Mouse (Mus musculus): ENCODE measurements around the gene Gm6614. TPM values are rescaled to one million over a fixed set of nuclear protein-coding genes. Genes with fewer than 3 reads are reported as not detected.
A peak's percentile ranks its signal among the peaks of the same experiment; 100 is the strongest.
"Not testable (repeated sequence)": the region's sequence is repeated elsewhere in the genome, so short reads cannot be mapped to it uniquely, and the experiment has no call there.

Gene Gm6614
- not detected in 2 replicates for polyA plus RNA-seq (2015; fragmentation: Nextera tagmentation; extraction: Ambion mirVana)

- Histone ChIP-seq H3K9me3 (no peaks in the 10 kb centered on the region), H3K9ac (no peak within 1 kb of the TSS), H3K36me3 (no peaks in the 10 kb centered on the region), H3K27me3 (replicated peaks) (no peaks in the 10 kb centered on the region), H3K4me3 (replicated peaks) (no peak within 1 kb of the TSS), H3K4me1 (replicated peaks) (no peaks in the 10 kb centered on the region), H3K27ac (no peak within 1 kb of the TSS), H3K4me2 (replicated peaks) (no peak within 1 kb of the TSS)
- 84% methylated on average over 4 of the region's 4 CpGs for WGBS
- no peak for ATAC-seq
These were observed at the start of gene Gm6614 for GRCm38 (mm10) chr6:142011364-142011955. Gene Gm6614, minus strand, starts transcription at chr6:142011414.

GRCm38 (mm10) chr6:142058281-142058680, 47.1 kb upstream of the Gm6614 start:
- H3K4me2 ChIP-seq (replicated peaks); H3K27ac ChIP-seq; H3K36me3 ChIP-seq; H3K4me3 ChIP-seq (replicated peaks); H3K9me3 ChIP-seq; ATAC-seq; H3K9ac ChIP-seq; H3K27me3 ChIP-seq (replicated peaks); H3K4me1 ChIP-seq (replicated peaks): not testable (repeated sequence)
- 85% methylated on average over 3 of the region's 3 CpGs for WGBS

GRCm38 (mm10) chr6:142047689-142048088, 36.5 kb upstream of the Gm6614 start:
- Histone ChIP-seq H3K4me1 (replicated peaks) (no peaks in the 10 kb centered on the region), H3K4me3 (replicated peaks) (no peak overlapping the region), H3K4me2 (replicated peaks) (no peak overlapping the region), H3K27ac (no peak overlapping the region), H3K9me3 (no peaks in the 10 kb centered on the region), H3K36me3 (no peaks in the 10 kb centered on the region), H3K27me3 (replicated peaks) (no peaks in the 10 kb centered on the region), H3K9ac (no peak overlapping the region)
- ATAC-seq = no peak
- WGBS = 80% methylated on average over 1 of the region's 1 CpGs

- no peaks in the 10 kb centered on the region for H3K4me1 ChIP-seq (replicated peaks)
- no peaks in the 10 kb centered on the region for H3K27me3 ChIP-seq (replicated peaks)
- H3K9ac ChIP-seq = no peak overlapping the region
- no peak overlapping the region for H3K27ac ChIP-seq
- no peak for ATAC-seq
- H3K36me3 ChIP-seq = no peaks in the 10 kb centered on the region
- WGBS = 94% methylated on average over 2 of the region's 2 CpGs
- no peak overlapping the region for H3K4me2 ChIP-seq (replicated peaks)
- H3K9me3 ChIP-seq = no peaks in the 10 kb centered on the region
- no peak overlapping the region for H3K4me3 ChIP-seq (replicated peaks)
These were observed 34.5 kb upstream of the Gm6614 start for GRCm38 (mm10) chr6:142045746-142046145.

- no peaks in the 10 kb centered on the region for H3K36me3 ChIP-seq
- H3K27me3 ChIP-seq (replicated peaks) = no peaks in the 10 kb centered on the region
- H3K4me3 ChIP-seq (replicated peaks) = no peak overlapping the region
- no peak overlapping the region for H3K27ac ChIP-seq
- H3K4me1 ChIP-seq (replicated peaks) = no peaks in the 10 kb centered on the region
- H3K9me3 ChIP-seq = no peaks in the 10 kb centered on the region
- WGBS = 81% methylated on average over 3 of the region's 3 CpGs
- ATAC-seq = no peak
- H3K4me2 ChIP-seq (replicated peaks) = no peak overlapping the region
- H3K9ac ChIP-seq = no peak overlapping the region
These were observed 30.7 kb upstream of the Gm6614 start for GRCm38 (mm10) chr6:142041896-142042295.

GRCm38 (mm10) chr6:142040306-142041175, 29.3 kb upstream of the Gm6614 start:
- Histone ChIP-seq H3K27ac (no peak overlapping the region), H3K27me3 (replicated peaks) (no peaks in the 10 kb centered on the region), H3K4me3 (replicated peaks) (no peak overlapping the region), H3K4me1 (replicated peaks) (no peaks in the 10 kb centered on the region), H3K9ac (no peak overlapping the region), H3K36me3 (no peaks in the 10 kb centered on the region), H3K9me3 (no peaks in the 10 kb centered on the region), H3K4me2 (replicated peaks) (no peak overlapping the region)
- WGBS = 41% methylated on average over 16 of the region's 16 CpGs
- peak; percentile 47; the same call in 1 of the 2 replicates for ATAC-seq

GRCm38 (mm10) chr6:142035771-142036170, 24.6 kb upstream of the Gm6614 start:
- no peaks in the 10 kb centered on the region for H3K27me3 ChIP-seq (replicated peaks)
- H3K4me1 ChIP-seq (replicated peaks) = no peaks in the 10 kb centered on the region
- H3K4me3 ChIP-seq (replicated peaks) = no peak overlapping the region
- H3K36me3 ChIP-seq = no peaks in the 10 kb centered on the region
- H3K9me3 ChIP-seq = no peaks in the 10 kb centered on the region
- WGBS = 77% methylated on average over 2 of the region's 2 CpGs
- no peak overlapping the region for H3K27ac ChIP-seq
- ATAC-seq = no peak
- H3K9ac ChIP-seq = no peak overlapping the region
- H3K4me2 ChIP-seq (replicated peaks) = no peak overlapping the region

- ATAC-seq = no peak
- WGBS = 72% methylated on average over 3 of the region's 3 CpGs
- no peak overlapping the region for H3K4me3 ChIP-seq (replicated peaks)
These were observed 10.5 kb upstream of the Gm6614 start for GRCm38 (mm10) chr6:142021671-142022070.

GRCm38 (mm10) chr6:141986772-141987171, 24.4 kb downstream of the Gm6614 start:
- H3K4me2 ChIP-seq (replicated peaks) = no peak overlapping the region
- WGBS = 98% methylated on average over 6 of the region's 6 CpGs
- no peaks in the 10 kb centered on the region for H3K9me3 ChIP-seq
- no peak overlapping the region for H3K4me3 ChIP-seq (replicated peaks)
- no peaks in the 10 kb centered on the region for H3K27me3 ChIP-seq (replicated peaks)
- H3K4me1 ChIP-seq (replicated peaks) = no peaks in the 10 kb centered on the region
- no peak for ATAC-seq
- H3K27ac ChIP-seq = no peak overlapping the region
- no peaks in the 10 kb centered on the region for H3K36me3 ChIP-seq
- H3K9ac ChIP-seq = no peak overlapping the region

More at GRCm38 (mm10) chr6:142021671-142022070, 10.5 kb upstream of the Gm6614 start:
- Histone ChIP-seq H3K27me3 (replicated peaks) (no peaks in the 10 kb centered on the region), H3K4me2 (replicated peaks) (no peak overlapping the region), H3K9ac (no peak overlapping the region), H3K9me3 (no peaks in the 10 kb centered on the region), H3K4me1 (replicated peaks) (no peaks in the 10 kb centered on the region), H3K36me3 (no peaks in the 10 kb centered on the region), H3K27ac (no peak overlapping the region)

GRCm38 (mm10) chr6:141984644-141985043, 26.6 kb downstream of the Gm6614 start:
- ATAC-seq = no peak

GRCm38 (mm10) chr6:141962420-141962819, 48.8 kb downstream of the Gm6614 start:
- no peaks in the 10 kb centered on the region for H3K9me3 ChIP-seq

More at GRCm38 (mm10) chr6:141984644-141985043, 26.6 kb downstream of the Gm6614 start:
- WGBS = 80% methylated on average over 3 of the region's 3 CpGs
- Histone ChIP-seq H3K9ac (no peak overlapping the region), H3K4me1 (replicated peaks) (no peaks in the 10 kb centered on the region), H3K36me3 (no peaks in the 10 kb centered on the region), H3K27ac (no peak overlapping the region), H3K9me3 (no peaks in the 10 kb centered on the region), H3K4me2 (replicated peaks) (no peak overlapping the region), H3K4me3 (replicated peaks) (no peak overlapping the region), H3K27me3 (replicated peaks) (no peaks in the 10 kb centered on the region)

GRCm38 (mm10) chr6:141961861-141962260, 49.4 kb downstream of the Gm6614 start:
- Histone ChIP-seq H3K4me2 (replicated peaks) (no peak overlapping the region), H3K9ac (no peak overlapping the region), H3K36me3 (no peaks in the 10 kb centered on the region), H3K4me1 (replicated peaks) (no peaks in the 10 kb centered on the region), H3K4me3 (replicated peaks) (no peak overlapping the region), H3K27me3 (replicated peaks) (no peaks in the 10 kb centered on the region), H3K9me3 (no peaks in the 10 kb centered on the region), H3K27ac (no peak overlapping the region)
- 84% methylated on average over 3 of the region's 3 CpGs for WGBS
- no peak for ATAC-seq

More at GRCm38 (mm10) chr6:141962420-141962819, 48.8 kb downstream of the Gm6614 start:
- Histone ChIP-seq H3K9ac (no peak overlapping the region), H3K36me3 (no peaks in the 10 kb centered on the region), H3K4me1 (replicated peaks) (no peaks in the 10 kb centered on the region), H3K4me3 (replicated peaks) (no peak overlapping the region), H3K27ac (no peak overlapping the region), H3K27me3 (replicated peaks) (no peaks in the 10 kb centered on the region), H3K4me2 (replicated peaks) (no peak overlapping the region)
- WGBS = 85% methylated on average over 1 of the region's 1 CpGs
- ATAC-seq = no peak

All from intestine, embryonic 15.5 days (tissue).